Mouse (Mus musculus) erythroblast, embryonic 14.5 days (primary cell): Measurements from ENCODE around the gene Pdxp.

Experiments used
- GATA1 ChIP-seq: IDR thresholded peaks from 2 replicates; pipeline ENCODE4 v1.6.1; 2012; ENCODE audit warnings: low read length, inconsistent platforms, mixed read lengths
- TAL1 ChIP-seq: IDR thresholded peaks from 3 replicates; pipeline ENCODE4 v1.6.1; 2012; ENCODE audit warnings: low read length, inconsistent platforms, mixed read lengths

DNA sequence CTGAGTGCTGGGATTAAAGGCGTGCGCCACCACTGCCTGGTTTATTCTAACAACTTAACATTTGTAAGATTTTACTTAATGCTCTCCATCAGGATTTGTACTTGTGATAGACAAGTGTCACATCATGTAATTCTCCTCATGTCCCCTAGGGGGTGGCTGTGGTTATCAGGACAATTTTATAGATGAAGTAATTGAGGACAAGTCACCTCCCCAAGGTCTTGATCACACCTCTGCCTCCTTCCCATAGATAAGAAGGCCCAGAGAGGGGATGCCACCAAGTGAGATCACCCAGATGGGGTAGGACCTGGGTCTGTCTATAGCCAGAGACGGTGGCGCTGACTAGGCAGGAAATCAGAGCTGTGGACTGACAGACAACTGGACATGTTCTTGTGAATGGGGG lies 42.6 kb downstream of the Pdxp start:
- TF ChIP-seq GATA1 (no peak), TAL1 (no peak)
